Mouse (Mus musculus) small intestine, adult 2 months (tissue): ENCODE measurements around the gene Actr1b.

Experiments used
- CTCF ChIP-seq: fragments of 200-500 bp; IDR thresholded peaks from 2 replicates; pipeline ENCODE4 v1.5.1; 2012; ENCODE audit warnings: low read depth, mild to moderate bottlenecking, control low read depth, inconsistent platforms, low read length, moderate library complexity, mixed read lengths; ENCODE audit not compliant: insufficient replicate concordance, insufficient read length; ENCODE audit errors: extremely low read depth
- POLR2A ChIP-seq: fragments of 200-500 bp; IDR thresholded peaks from 2 replicates; pipeline ENCODE4 v1.6.1; 2012; ENCODE audit warnings: low read depth, mild to moderate bottlenecking, control low read depth, inconsistent platforms, low read length, moderate library complexity

DNA sequence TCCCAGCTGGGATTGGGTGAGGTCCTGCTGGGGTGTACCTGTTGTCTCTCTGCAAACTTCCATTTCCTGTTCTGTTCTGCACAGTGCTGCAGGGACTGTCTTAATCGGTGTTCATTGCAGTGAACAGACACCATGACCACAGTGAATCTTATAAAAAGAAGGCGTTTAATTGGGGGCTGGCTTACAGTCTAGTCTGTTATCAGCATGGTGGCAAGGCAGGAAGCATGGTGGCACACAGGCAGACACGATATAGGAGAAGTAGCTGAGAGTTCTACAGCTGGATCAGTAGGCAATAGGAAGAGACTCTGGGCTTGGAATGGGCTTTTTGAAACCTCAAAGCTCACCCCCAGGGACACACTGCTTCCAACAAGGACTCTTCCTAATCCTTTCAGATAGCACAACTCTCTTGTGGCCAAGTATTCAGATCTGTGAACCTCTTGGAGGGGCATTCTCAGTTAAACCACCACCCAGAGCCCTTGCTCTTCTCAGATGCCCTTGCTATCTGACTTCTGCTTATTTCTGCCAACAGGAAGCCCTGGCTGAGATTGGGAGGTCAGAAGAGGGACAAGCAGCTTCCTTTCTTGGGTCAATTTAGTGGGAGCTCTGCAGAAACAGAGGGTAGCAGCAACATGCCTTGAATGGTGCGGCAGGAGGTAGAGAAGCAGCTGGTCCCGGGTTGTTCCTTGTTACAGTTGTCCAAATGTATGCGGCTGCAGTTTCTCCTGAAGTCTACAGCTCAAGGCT lies 39.9 kb upstream of the Actr1b start:
- TF ChIP-seq CTCF (no peak), POLR2A (no peak)
